Mouse (Mus musculus) spleen, adult 12 weeks (tissue): ENCODE results near the gene Gga2.

Experiments
- DNase-seq: peaks from one replicate; pipeline ENCODE4 v3.0.0; 2022; ENCODE audit warnings: low spot score

Gga2 gene

DNA sequence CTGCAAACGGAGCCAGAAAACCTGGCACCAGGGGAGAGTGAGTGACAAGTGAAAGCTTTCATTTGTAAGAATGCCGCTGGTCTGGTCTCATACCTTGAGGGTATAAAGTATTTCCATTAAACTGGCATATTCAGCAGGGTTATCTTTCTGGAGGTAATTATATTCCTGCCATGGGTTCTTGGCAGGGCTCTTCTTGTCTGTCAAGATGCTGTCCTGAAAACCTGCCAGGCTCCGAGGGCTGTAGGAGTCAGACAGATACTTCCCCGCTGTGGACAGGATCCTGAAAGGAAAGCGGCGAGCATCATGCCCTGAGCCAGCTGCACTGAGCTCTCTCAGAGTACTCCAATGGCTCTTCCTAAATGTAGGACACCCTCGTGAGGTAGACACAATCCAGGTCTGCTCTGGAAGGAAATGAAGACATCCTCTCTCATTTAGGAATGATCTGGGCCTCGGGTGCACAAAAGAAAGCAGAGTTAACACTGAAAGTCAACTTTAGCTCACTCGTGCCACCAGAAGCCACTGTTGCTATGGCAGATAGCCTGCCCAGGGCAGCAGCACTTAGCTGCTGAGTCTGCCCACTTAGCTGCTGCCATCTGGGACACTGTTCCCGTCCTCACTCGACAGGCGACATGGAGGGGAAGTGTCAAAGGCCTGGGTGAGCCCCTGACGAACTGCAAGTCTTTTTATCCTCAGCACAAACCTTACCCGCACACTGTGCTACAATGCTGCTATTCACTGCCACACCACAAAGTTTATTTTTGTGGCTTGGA is 84.0 kb downstream of the Gga2 start:
- no peak for DNase-seq
